Mouse (Mus musculus) kidney, adult 9 months (tissue): ENCODE data around the gene Mthfd1l.

Experiments
- DNase-seq: peaks from one replicate; pipeline ENCODE4 v3.0.0; 2022

Mthfd1l gene

DNA sequence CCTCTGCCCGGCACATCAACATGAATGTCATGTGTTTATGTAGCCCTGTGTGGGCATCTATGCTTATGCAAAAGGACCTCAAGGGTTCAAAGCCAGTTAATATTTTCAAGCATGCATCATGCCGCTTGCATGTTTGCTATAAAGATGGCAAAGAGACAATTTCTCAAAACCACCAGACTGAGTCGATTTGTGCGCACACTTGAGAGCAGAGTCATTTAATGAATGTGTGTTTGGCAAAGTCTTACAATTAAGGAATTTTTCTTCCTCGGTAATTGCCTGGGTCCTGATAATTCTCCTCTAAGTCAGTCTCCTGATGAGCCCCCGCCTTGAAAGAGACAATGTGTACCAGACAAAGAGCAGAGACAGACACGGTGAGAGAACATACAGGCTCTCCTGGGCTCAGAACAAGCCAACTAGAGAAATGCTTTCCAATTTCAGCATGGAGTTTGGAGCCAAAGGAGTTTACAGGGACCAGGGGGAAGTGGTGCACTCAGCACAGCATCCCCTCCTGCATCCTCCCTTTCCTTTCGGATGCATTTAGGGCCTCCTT lies 186.7 kb downstream of the Mthfd1l start:
- DNase-seq, result no peak

GRCm38 (mm10) chr10:4160242-4160785 lies 187.4 kb downstream of the Mthfd1l start:
- DNase-seq, result no peak

DNA sequence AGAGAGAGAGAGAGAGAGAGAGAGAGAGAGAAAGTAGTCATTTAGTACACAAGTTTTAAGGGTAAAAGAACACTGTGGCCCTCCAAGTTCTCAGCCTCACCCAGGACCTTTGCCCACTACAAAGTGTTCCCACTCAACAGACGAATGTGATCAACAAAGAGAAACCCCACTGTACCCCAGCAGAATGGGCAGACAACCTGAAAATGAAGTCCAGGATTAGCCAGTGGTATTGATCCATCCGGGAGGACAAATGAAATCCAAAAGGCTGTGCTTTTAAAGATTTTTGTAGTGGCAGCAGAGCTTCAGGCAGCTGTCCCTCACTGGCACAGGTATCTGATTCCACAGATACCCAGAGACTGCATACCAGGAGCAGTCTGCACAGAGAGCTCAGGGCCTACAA lies 189.1 kb downstream of the Mthfd1l start:
- DNase-seq, result no peak

DNA sequence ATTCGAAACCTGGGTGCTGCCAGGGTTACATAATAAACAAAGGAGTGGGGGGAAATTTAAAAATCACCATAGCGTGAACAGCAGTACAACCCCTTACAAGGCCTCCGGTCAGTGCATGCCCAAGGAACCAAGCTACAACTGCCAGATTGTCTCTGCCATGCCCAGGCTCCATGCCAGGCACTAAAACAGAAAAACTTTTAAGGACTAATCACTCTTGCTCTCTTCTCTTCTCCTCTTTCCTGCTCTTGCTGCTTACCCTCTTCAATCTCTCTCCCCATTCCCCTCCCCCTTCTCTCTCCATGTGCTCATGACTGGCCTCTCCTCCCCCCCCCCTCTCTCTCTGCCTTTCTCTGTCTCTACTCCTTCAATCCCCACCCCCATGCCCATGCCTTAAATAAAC lies 190.1 kb downstream of the Mthfd1l start:
- no peak for DNase-seq

GRCm38 (mm10) chr10:4164681-4165080 lies 191.8 kb downstream of the Mthfd1l start:
- DNase-seq, result no peak

- no peak for DNase-seq
Observed at GRCm38 (mm10) chr10:4168222-4168798, 195.4 kb downstream of the Mthfd1l start.

GRCm38 (mm10) chr10:4174229-4174628 lies 201.3 kb downstream of the Mthfd1l start:
- no peak for DNase-seq

DNA sequence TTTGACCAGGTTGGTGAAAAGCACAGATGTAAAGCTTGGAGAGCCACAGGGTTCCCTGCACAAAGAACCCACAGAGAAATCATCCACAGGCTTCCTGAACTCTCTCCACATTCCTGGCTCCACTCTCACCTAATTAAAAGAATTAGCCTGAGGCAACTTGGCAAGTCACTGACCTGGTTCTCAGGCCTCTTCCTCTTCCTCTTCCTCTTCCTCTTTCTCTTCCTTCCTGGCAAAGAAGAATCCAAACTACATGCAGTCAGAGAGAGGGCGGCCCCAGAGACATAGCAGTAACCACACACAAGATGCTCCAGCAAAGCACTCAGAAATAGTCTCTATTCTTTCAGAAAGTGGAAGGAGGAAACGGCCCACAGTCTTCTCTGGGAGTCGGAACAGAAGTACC lies 201.8 kb downstream of the Mthfd1l start:
- DNase-seq, result no peak

GRCm38 (mm10) chr10:4177285-4177684 lies 204.4 kb downstream of the Mthfd1l start:
- no peak for DNase-seq

DNA sequence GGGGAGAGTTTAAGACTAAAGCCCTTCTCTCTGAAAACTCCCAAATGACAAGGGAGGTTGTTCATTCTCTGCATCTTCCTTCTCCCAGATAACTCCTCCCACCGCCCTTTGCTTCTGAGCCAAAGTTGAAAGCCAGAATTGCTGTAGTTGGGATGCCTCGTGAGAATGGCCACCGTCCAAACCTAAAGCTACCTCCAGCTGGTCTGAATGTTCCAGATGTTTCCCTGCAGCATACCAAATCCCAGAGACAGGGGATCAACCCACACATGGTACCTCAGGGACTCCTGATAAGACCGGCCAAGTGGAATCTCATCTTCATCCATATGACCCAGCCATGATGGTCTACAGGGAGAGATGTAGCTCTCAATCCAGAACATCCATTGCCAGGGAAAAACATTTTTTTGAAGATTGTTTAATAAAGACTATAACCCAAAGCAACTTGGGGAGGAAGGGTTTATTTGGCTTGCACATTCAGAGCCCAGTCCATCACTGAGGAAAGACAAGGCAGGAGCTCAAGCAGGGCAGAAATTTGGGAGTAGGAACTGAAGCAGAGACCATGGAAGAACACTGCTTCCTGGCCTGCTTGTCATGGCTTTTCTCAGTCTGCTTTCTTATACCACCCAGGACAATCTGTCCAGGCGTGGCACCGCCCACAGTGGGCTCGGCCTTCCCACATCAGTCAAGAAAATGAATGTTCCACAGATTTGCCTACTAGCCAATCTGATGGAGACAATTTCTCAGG lies 206.3 kb downstream of the Mthfd1l start:
- DNase-seq, result no peak

DNA sequence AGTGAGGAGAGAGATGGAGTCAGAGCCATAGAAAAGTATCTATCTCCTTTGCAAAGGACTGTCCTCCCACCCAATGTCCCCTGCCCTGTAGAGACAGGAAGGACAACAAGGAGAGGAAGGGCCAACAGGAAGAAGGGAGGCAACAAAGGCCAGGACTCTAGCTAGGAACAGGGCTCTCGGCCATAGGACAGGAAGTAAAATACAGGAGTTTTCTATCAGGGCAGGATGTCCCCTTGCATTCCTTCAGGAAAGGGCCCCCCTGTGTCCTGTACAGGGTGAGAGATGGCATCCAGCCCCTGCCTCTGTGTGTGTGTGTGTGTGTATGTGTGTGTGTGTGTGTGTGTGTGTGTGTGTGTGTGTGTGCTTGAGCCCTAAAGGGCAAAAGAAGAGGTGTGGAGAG lies 209.0 kb downstream of the Mthfd1l start:
- DNase-seq, result peak; percentile 12

- DNase-seq, result no peak
Observed at GRCm38 (mm10) chr10:4182406-4182805, 209.5 kb downstream of the Mthfd1l start.

GRCm38 (mm10) chr10:4188614-4189402 lies 215.9 kb downstream of the Mthfd1l start:
- DNase-seq, result peak; percentile 9

DNA sequence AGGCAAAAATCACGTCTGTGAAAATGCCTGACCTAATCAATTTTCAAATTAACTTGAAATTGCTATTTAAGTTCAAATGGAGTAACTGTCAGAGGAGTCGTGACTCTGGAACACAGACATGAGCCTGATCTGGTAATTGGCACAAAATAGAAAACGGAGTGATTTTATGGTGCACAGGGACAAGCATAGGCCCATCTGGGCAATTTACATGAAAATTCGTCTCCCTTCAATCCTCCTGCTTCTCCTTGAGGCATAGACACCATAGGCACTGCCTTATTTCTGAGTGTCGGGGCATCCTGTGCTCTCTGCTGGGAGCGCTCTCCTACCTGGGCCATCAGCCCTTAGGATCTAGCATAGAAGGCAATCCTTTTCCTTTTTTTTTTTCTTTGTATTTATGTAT lies 216.5 kb downstream of the Mthfd1l start:
- DNase-seq, result no peak

- no peak for DNase-seq
Observed at GRCm38 (mm10) chr10:4198978-4199377, 226.1 kb downstream of the Mthfd1l start.

DNA sequence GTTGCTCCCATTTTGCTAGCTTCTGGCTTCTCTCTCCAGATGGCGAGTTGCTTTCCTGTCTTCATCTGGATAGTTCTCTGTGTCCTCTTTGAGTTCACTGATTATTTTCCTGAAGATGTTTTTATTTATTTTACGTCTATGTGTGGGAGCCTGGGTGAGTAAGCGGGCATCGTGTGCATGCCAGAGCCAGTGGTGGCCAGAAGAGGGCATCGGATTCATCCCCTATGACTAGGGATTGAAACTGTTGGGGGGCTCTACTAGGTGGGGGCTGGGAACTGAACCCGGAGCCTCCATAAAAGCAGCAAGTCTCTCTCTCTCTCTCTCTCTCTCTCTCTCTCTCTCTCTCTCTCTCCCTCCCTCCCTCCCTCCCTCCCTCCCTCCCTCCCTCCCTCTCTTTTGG lies 227.0 kb downstream of the Mthfd1l start:
- no peak for DNase-seq

DNA sequence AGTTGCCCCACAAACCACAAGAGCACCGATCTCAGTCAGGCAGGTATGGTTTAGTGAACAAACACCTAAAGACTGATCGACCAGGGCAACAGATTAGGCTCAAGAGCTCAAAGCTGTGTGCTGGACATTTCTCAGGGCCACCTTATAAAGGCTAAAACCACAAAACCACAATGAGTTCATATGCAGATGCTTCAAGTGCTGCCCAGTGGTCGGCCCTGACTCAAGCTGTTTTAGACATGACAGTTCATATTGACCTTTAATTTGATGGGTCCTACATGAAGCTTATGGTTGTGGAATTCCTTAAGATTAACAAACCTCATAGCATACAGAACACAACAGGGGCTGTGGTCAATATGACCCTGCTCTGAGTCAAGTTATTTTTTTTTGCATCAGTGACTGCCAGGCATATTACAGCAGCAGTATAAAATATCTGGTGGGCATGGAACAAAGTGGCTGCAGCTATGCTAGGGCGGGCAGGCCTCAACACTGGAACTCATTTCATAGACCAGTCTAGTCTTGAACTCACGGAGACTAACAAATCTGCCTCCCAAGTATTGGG lies 227.7 kb downstream of the Mthfd1l start:
- DNase-seq, result no peak

DNA sequence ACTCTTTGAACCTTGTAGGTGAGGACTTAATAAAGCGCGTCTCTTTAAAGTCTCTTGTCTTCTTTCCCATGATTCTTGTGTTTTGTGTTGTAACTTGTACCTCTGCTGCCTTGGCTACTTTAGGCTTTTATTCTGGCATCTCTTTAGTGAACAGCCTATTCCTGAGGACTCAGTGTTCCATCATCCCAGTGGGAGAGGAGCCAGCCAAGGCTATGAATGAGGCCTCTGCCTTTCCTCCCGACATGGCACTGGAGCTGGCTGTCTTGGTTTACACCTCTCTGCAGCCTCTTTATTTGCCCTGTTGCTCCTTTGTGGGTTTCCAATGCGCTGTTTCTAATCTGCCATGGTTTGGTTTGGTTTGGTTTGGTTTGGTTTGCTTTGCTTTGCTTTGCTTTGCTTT lies 228.2 kb downstream of the Mthfd1l start:
- DNase-seq, result no peak

DNA sequence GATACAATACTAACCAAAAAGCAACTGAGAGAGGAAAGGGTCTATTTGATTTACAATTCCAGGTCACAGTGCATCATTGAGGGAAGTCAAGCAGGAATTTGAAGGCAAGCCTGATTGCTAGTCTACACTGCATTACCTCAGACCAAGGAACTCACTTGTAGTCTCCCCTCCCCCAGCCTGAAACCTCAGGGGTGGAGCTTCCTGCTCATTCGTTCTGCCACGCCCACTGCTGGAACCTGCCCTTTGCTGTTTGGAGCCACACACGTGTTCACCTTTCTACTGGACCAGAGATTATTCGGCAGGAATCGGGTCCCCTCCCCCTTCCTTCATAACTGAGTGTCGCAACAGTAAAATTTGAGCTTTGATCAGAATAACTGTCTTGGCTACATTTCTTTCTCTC lies 230.7 kb downstream of the Mthfd1l start:
- peak; percentile 16 for DNase-seq

DNA sequence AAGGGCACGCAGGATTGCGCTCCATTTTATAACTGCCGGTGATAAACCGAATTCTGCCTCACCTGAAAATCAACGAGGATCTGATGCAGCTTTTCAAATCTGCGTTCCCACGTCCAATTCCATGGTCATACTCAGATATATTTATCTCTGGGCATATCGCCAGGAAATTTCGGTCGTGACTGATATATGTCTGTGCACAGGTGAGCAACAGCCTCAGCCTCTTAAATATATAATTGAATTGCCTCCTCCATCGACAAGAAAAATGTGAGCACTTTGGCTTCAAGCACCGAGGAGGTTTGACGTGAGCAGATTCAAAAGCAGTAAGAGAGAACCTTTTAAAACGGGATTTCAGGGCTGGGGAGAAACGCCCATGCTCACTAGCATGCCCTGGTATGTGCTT lies 236.1 kb downstream of the Mthfd1l start:
- no peak for DNase-seq

DNA sequence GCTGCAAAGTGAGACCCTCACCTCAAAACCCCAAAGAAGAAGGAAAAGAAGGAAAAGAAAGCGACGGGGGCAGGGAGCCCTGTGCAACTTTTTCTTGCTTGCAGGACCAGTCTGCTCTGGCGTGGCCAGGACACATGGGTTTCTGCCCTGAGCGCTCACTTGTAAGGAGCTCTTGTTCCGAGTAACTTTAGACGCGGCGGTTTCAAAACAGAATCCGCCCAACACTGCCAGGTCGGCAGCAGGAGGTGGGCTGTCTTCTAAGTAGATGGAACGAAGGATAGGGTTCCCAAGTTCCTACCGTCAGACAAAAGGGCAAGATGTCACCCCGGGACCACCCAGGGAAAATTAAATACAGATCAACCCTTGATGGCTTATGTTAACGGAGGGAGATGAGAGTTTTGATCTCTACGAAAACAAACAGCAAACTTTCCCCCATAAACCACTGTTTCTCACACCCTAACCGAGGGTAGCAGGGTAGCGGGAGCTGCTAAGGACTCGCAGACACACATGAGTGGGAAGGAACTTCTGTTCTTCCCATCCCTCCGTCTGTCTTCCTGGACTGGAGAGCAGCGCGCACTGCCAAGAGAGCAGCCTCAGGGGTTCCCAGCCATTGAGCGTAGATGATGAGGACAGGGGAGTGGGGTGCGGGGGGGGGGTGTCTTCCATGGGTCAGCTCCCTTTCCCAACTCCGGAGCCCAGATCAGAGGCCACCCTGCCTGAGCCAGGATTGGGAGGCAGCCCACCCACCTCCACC lies 237.6 kb downstream of the Mthfd1l start:
- DNase-seq, result no peak

- DNase-seq, result no peak
Observed at GRCm38 (mm10) chr10:4211067-4211447, 238.1 kb downstream of the Mthfd1l start.
